Mouse (Mus musculus) heart, postnatal 0 days (tissue): ENCODE measurements around the gene Asf1b.

Experiments used
- CTCF ChIP-seq: IDR thresholded peaks from 2 replicates; pipeline ENCODE4 v1.5.1; 2016; ENCODE audit warnings: antibody characterized with exemption, control low read depth, low read depth
- EP300 ChIP-seq: IDR thresholded peaks from 2 replicates; pipeline ENCODE4 v1.6.1; 2016; ENCODE audit warnings: antibody characterized with exemption, low read depth

DNA sequence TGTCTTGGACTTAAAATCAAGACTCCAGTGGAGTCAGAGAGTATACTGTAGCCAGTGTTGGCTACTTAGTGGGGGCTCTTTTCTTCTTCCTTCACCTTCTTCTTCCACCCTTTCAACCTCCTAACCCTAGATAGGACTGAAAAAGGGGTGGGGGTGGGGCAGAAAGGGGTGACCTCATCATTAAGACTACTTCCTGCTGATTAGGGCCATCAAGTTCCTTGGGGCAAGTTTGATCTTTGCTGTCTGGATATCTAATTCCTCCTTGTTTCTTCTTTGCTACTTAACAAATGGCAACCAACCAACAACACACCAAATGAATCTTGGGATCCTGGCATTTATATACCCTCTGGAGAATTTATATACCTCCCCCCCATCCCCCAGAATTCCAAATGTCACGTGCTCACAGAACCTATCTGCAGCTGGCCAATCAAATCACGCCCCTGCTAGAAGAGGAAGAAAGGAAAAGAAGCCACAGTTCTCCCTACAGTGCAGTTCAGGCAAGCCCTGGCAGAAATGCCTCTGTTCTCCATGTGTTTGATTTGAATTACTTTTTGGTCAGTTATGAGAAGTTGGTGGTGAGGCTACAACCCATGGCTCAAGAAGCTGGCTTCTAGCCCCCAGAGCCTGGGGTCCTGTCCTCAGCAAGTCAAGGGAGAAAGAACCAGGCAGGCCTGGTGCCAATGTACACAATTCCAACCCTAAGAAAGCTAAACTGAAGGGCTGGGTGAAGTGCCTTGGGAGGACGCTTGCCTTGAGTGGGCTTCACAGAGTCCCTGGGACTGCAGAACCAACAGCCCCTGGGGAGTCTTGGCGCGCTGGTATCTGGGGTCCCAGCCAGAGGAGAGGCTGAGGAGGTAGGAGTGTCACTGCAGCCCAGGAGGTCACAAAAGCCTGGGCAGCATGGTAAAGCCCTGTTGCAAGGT is 43.2 kb upstream of the Asf1b start:
- TF ChIP-seq CTCF (no peak), EP300 (no peak)
